ENCODE assay signal across 8 mouse cellular contexts in the genomic region with DNA sequence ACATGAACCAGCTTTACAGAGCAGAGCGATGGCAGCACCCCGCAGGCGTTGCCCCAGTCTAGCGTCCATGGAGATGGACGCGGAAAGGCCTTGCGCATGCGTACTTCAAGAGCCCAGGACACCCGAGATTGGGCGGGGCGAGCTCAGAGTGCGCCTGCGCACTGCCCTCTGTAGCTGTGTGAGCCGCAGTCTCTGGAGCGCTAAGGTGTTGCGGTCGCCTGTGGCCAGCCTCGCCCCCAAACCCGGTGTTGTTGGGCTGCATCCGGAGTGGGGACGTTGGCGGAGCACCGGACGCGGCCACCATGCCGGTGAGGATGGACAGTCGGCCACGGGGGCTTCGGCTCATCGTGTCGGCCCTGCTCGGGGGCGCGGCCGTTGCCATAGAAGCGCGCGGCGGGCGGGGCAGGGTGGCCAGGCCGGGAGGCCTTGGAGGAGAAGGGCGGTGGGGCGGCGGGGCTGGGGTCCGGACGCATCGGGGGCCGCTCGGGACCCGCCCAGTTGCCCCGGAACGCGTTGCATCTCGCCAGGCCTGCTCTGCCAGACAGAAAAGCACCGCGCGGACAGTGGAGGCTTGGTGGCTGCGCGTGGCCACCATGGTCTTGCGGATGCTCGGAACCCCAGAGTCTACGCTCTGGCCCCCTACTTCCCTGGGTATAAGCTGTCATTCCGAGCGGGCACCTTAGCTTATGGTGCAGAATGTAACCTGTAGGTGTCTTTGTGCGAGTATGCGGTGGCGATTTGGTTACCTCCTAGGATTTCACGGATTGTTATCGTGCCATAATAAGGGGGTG. TPM values are rescaled to one million over a fixed set of nuclear protein-coding genes. Genes with fewer than 3 reads are reported as not detected.
DNase-seq lines count a peak whose midpoint lies in the region; ATAC-seq lines count a peak whose summit lies in the region.

Gene Kif3a (plus strand): TSS at position 156 of the 791 bp plus-strand sequence.

- H3K4me2 ChIP-seq in hindbrain, embryonic 12.5 days (replicated peaks), result peak within 1 kb of the TSS; percentile 67

- H3K4me1 ChIP-seq in hindbrain, embryonic 12.5 days, result peaks cover 17% of the 10 kb centered on the region

- peaks cover 9% of the 10 kb centered on the region for H3K36me3 ChIP-seq in hindbrain, embryonic 12.5 days

- no peaks in the 10 kb centered on the region for H3K27me3 ChIP-seq in hindbrain, embryonic 12.5 days

- peaks cover 5% of the 10 kb centered on the region; the same call in 1 of the 2 replicates for H3K9me3 ChIP-seq in hindbrain, embryonic 12.5 days (replicated peaks)

- ATAC-seq in hindbrain, embryonic 12.5 days (ENCODE audit: low FRiP score), result peak; percentile 96

- DNase-seq in NIH3T3 (ENCODE audit: low read depth), result peak; percentile 99
- DNase-seq in cerebellum, postnatal 10 days, result peak; percentile 96 to 98
- DNase-seq in frontal cortex, postnatal 10 days (ENCODE audit: low spot score in 2 of 2), result peak; percentile 91 to 93
- DNase-seq in layer of hippocampus, postnatal 14 days (ENCODE audit: low spot score in 2 of 2), result peak; percentile 95 to 96
- peak; percentile 95 for DNase-seq in lung, postnatal 14 days
- DNase-seq in retina, adult 2 months (ENCODE audit: low read depth, low spot score), result peak; percentile 92
- peak; percentile 92 to 94 for DNase-seq in thymus, postnatal 36 days

- peak within 1 kb of the TSS; percentile 77 for H3K4me3 ChIP-seq in hindbrain, embryonic 12.5 days

- H3K9ac ChIP-seq in hindbrain, embryonic 12.5 days, result peak within 1 kb of the TSS; percentile 83

- H3K27ac ChIP-seq in hindbrain, embryonic 12.5 days, result peak within 1 kb of the TSS; percentile 91

- 1% methylated on average over 64 of the region's 69 CpGs for WGBS in hindbrain, embryonic 12.5 days

RNA-seq across cellular contexts. Expression of gene Kif3a, which starts in this region (rescaled TPM):
- polyA plus RNA-seq in hindbrain, embryonic 12.5 days (2016; fragmentation: Nextera tagmentation; extraction: Ambion mirVana), result 155 and 160 TPM in 2 replicates
- total RNA-seq in layer of hippocampus, postnatal 14 days (2021), result 100 to 1,000 TPM; 140 to 149 TPM

Comparison
In these comparisons a context has a peak if more than half of its experiments do, and no peak if none do; other contexts are left out.
1. Peak in every context shown above with its lines: DNase-seq, ATAC-seq, H3K4me3 ChIP-seq and H3K27ac ChIP-seq.